Mouse (Mus musculus) limb, embryonic 11.5 days (tissue): ENCODE results near the gene Hbq1a. TPM values are rescaled to one million over a fixed set of nuclear protein-coding genes. Genes with fewer than 3 reads are reported as not detected.
"Not testable (repeated sequence)": the region's sequence is repeated elsewhere in the genome, so short reads cannot be mapped to it uniquely, and the experiment has no call there.

Experiments
- ATAC-seq: fragments of 200-750 bp; cut with Nextera tagmentation; 2 replicates; pipeline ENCODE4 v1.8.0; 2017; ENCODE audit warnings: low read depth; ENCODE audit not compliant: insufficient number of reproducible peaks, low FRiP score, low TSS enrichment
- DNase-seq: peaks from one replicate; pipeline ENCODE4 v3.0.0-alpha.2; 2015; ENCODE audit warnings: low spot score
- H3K27ac ChIP-seq: fragments of 300-500 bp; sonication (generic); replicated peaks from 2 replicates; pipeline ENCODE4 v1.5.1; 2014; ENCODE audit warnings: low read depth, mild to moderate bottlenecking, low read length
- H3K27me3 ChIP-seq: fragments of 300-500 bp; sonication (generic); 2 replicates; pipeline ENCODE4 v1.6.1; 2014; ENCODE audit warnings: mild to moderate bottlenecking, low read length, mixed read lengths; ENCODE audit not compliant: control insufficient read depth, insufficient read depth
- H3K36me3 ChIP-seq: fragments of 300-500 bp; sonication (generic); 2 replicates; pipeline ENCODE4 v1.6.1; 2014; ENCODE audit warnings: mild to moderate bottlenecking, low read length, moderate library complexity, mixed read lengths; ENCODE audit not compliant: control insufficient read depth, insufficient read depth
- H3K4me1 ChIP-seq: fragments of 300-500 bp; sonication (generic); 2 replicates; pipeline ENCODE4 v1.6.1; 2014; ENCODE audit warnings: low read length, mixed read lengths; ENCODE audit not compliant: control insufficient read depth, insufficient read depth
- H3K4me2 ChIP-seq: fragments of 300-500 bp; sonication (generic); 2 replicates; pipeline ENCODE4 v1.6.1; 2014; ENCODE audit warnings: low read depth, mild to moderate bottlenecking, moderate library complexity; ENCODE audit not compliant: severe bottlenecking
- H3K4me3 ChIP-seq: fragments of 300-500 bp; sonication (generic); 2 replicates; pipeline ENCODE4 v1.5.1; 2014; ENCODE audit warnings: low read depth, low read length
- H3K9ac ChIP-seq: fragments of 300-500 bp; sonication (generic); 2 replicates; pipeline ENCODE4 v1.6.1; 2014; ENCODE audit warnings: mild to moderate bottlenecking, low read length
- H3K9me3 ChIP-seq: fragments of 300-500 bp; sonication (generic); 2 replicates; pipeline ENCODE4 v1.6.1; 2016; ENCODE audit warnings: low read length; ENCODE audit not compliant: control insufficient read depth
- WGBS: fragments of 180-500 bp; shearing (Covaris S2); extraction: QIAGEN DNeasy Blood & Tissue Kit; methylation state at CpG from one replicate; pipeline ENCODE4 v1.1.7; 2014; 5-methylcytosine and 5-hydroxymethylcytosine counted together
- polyA plus RNA-seq: library from polyadenylated mRNA; unstranded; fragments of >200 nt; fragmentation: Nextera tagmentation; extraction: Ambion mirVana; gene quantifications from 2 replicates; pipeline ENCODE4 v1.2.1, GENCODE M21; 2014

The Hbq1a gene
- polyA plus RNA-seq, 1 experiment from 2014 or later, result not detected

GRCm38 (mm10) chr11:32280646-32281045 is 19.2 kb upstream of the Hbq1a start:
- WGBS, result 77% methylated on average over 2 of the region's 2 CpGs
- ATAC-seq, result no peak
- Histone ChIP-seq H3K4me2 (no peak overlapping the region), H3K4me3 (no peak overlapping the region), H3K36me3 (no peaks in the 10 kb centered on the region), H3K4me1 (no peaks in the 10 kb centered on the region), H3K9me3 (no peaks in the 10 kb centered on the region), H3K9ac (no peak overlapping the region), H3K27me3 (no peaks in the 10 kb centered on the region), H3K27ac (no peak overlapping the region)
- DNase-seq, result no peak

DNA sequence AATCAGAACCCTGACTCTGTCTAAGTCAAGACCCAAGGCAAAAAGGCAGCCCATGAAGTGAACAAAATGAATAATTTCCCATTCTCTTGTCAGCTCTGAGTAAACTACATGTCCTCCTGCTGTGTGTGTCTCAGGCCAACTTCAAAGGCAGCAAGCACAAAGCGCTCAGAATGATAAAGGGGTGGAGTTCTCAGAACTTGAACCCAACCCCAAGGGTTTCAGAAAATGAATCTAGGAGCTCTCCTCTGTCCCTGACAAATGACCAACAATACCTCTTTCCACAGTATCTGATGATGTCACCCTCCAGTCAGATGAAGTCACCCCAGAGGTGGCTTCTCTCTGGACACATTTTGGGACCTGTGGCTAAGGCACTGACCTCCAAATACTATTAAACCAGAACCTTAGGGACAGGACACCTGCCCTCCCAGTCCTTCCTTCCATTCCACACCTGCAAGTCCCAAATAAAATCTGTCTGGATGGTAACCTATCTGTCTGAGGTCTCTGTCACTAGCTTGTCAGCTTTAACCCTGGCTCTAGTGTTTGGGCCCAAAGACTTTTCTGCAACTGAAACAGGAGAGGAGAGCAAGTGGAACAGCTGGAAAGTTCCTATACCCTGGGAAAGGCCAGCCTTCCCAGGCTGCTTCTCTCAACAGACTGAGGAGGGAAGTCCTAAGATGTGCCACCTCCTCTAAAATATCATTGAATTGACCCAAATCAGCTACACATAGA is 18.3 kb upstream of the Hbq1a start:
- no peaks in the 10 kb centered on the region for H3K27me3 ChIP-seq
- H3K4me1 ChIP-seq, result no peaks in the 10 kb centered on the region
- H3K9me3 ChIP-seq, result no peaks in the 10 kb centered on the region
- H3K4me2 ChIP-seq, result no peak overlapping the region
- WGBS, result 75% methylated on average over 1 of the region's 1 CpGs
- H3K36me3 ChIP-seq, result no peaks in the 10 kb centered on the region
- no peak overlapping the region for H3K9ac ChIP-seq
- no peak for ATAC-seq
- no peak overlapping the region for H3K4me3 ChIP-seq
- DNase-seq, result no peak
- no peak overlapping the region; the same call in 1 of the 2 replicates for H3K27ac ChIP-seq

GRCm38 (mm10) chr11:32283091-32283777 is 16.6 kb upstream of the Hbq1a start, which contains the start of gene Hba-a1:
Gene Hba-a1 (plus strand): TSS chr11:32283511.
- H3K27me3 ChIP-seq, H3K27ac ChIP-seq, ATAC-seq, H3K4me3 ChIP-seq, H3K4me2 ChIP-seq, DNase-seq, H3K9ac ChIP-seq, H3K9me3 ChIP-seq, H3K4me1 ChIP-seq, H3K36me3 ChIP-seq: not testable (repeated sequence)
- 29% methylated on average over 1 of the region's 5 CpGs for WGBS

GRCm38 (mm10) chr11:32284582-32284981 is 15.3 kb upstream of the Hbq1a start:
- H3K27ac ChIP-seq, H3K4me3 ChIP-seq, H3K36me3 ChIP-seq, H3K4me2 ChIP-seq, ATAC-seq, H3K27me3 ChIP-seq, H3K9ac ChIP-seq, DNase-seq, H3K9me3 ChIP-seq, H3K4me1 ChIP-seq: not testable (repeated sequence)
- 45% methylated on average over 2 of the region's 2 CpGs for WGBS

DNA sequence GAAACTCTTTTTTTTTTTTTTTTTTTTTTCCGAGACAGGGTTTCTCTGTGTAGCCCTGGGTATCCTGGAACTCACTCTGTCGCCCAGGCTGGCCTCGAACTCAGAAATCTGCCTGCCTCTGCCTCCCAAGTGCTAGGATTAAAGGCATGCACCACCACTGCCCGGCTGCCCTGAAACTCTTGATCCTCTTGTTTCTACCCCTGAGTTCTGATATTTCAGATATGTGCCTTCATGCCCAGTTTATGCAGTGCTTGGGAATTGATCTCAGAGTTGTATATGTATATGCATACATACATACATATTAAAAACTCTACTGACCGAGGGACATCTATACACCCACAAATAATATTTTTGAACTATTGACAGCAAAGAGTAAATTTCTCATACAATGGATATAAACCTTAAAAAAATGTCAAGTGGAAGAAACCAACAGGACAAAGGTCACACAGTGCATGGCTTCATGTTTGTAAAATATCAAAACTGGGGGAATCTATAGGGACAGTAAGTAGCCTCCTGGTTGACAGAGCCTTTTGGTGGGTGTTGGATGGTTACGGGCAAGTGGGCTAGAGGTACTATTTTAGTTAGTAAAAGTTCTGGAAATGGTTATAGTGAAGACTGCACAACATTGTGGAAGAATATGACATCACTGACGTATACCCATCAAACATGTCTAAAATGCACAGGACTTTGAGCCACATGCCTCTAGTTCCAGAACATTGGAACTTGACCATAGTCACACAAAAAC is 14.7 kb upstream of the Hbq1a start:
- no peak overlapping the region for H3K4me3 ChIP-seq
- DNase-seq, result no peak
- ATAC-seq, result no peak
- no peaks in the 10 kb centered on the region for H3K36me3 ChIP-seq
- no peaks in the 10 kb centered on the region for H3K9me3 ChIP-seq
- no peak overlapping the region for H3K9ac ChIP-seq
- H3K27ac ChIP-seq, result no peak overlapping the region
- H3K27me3 ChIP-seq, result 0 out of 2 replicates have a peak, but pooled peaks cover 2% of the 10 kb centered on the region
- H3K4me2 ChIP-seq, result no peak overlapping the region
- 80% methylated on average over 7 of the region's 7 CpGs for WGBS
- no peaks in the 10 kb centered on the region for H3K4me1 ChIP-seq

GRCm38 (mm10) chr11:32285887-32286286 is 14.0 kb upstream of the Hbq1a start:
- not testable (repeated sequence) for H3K36me3 ChIP-seq, H3K9me3 ChIP-seq

GRCm38 (mm10) chr11:32286695-32287492 is 13.0 kb upstream of the Hbq1a start, which contains the start of gene Hbq1b:
Gene Hbq1b (plus strand): TSS chr11:32286965.
- not testable (repeated sequence) for H3K9me3 ChIP-seq, H3K4me1 ChIP-seq, H3K27me3 ChIP-seq, H3K36me3 ChIP-seq, H3K27ac ChIP-seq
- Histone ChIP-seq H3K4me2 (peak within 1 kb of the TSS; percentile 33), H3K9ac (peak within 1 kb of the TSS; percentile 27; the same call in 1 of the 2 replicates), H3K4me3 (peak within 1 kb of the TSS; percentile 10; the same call in 1 of the 2 replicates)
- DNase-seq, result peak; percentile 74
- WGBS, result 21% methylated on average over 30 of the region's 33 CpGs
- 0 out of 2 replicates have a peak, but pooled peaks have one; percentile 58 for ATAC-seq

More at GRCm38 (mm10) chr11:32285887-32286286, 14.0 kb upstream of the Hbq1a start:
- H3K4me2 ChIP-seq, H3K27me3 ChIP-seq, H3K27ac ChIP-seq, ATAC-seq, H3K9ac ChIP-seq, DNase-seq, H3K4me1 ChIP-seq, H3K4me3 ChIP-seq: not testable (repeated sequence)

DNA sequence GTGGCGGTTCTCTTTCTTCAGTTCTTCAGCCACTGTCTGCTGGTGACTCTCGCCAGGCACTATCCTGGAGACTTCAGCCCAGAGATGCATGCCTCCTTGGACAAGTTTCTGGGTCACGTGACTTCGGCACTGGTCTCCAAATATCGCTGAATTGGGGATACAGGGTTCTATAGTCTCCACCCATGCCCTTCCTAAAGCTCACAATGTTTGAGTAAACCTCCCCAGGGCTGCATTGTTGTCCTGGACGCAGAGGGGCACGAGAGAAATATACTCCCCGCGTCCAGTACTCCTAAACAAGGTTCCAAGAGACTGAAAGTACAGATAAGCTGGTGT is 12.4 kb upstream of the Hbq1a start:
- Histone ChIP-seq H3K4me1 (no peaks in the 10 kb centered on the region), H3K4me2 (no peak overlapping the region), H3K9ac (no peak overlapping the region), H3K27me3 (0 out of 2 replicates have a peak, but pooled peaks cover 2% of the 10 kb centered on the region), H3K36me3 (no peaks in the 10 kb centered on the region), H3K27ac (no peak overlapping the region), H3K9me3 (no peaks in the 10 kb centered on the region), H3K4me3 (no peak overlapping the region)
- WGBS, result 71% methylated on average over 9 of the region's 9 CpGs
- DNase-seq (no peak), ATAC-seq (no peak)
